Mouse (Mus musculus) lung, adult 2 months (tissue): ENCODE data around the gene Ptprm.

ENCODE experiments used
- CTCF ChIP-seq: fragments of 200-500 bp; IDR thresholded peaks from 2 replicates; pipeline ENCODE4 v1.5.1; 2011; ENCODE audit warnings: mild to moderate bottlenecking, low read length, control low read depth; ENCODE audit not compliant: insufficient read depth
- POLR2A ChIP-seq: fragments of 200-500 bp; IDR thresholded peaks from 2 replicates; pipeline ENCODE4 v1.6.1; 2011; ENCODE audit warnings: low read depth, mild to moderate bottlenecking, control low read depth, low read length, borderline replicate concordance; ENCODE audit errors: extremely low read depth

- TF ChIP-seq POLR2A (no peak), CTCF (no peak)
Observed at GRCm38 (mm10) chr17:66981649-66982048, 372.6 kb downstream of the Ptprm start.
